ENCODE assay signal across 16 mouse cellular contexts in genomic region chr1:39029176-39029575, GRCm38 (mm10). TPM values are rescaled to one million over a fixed set of nuclear protein-coding genes. Genes with fewer than 3 reads are reported as not detected.
DNase-seq lines count a peak whose midpoint lies in the region; ATAC-seq and TF ChIP-seq lines count a peak whose summit lies in the region.
"Had no signal": no experiment of that assay in that cellular context is flagged by ENCODE, and none has a peak within 500 bp of the region (broad histone marks: within the 10 kb centered on the region; RNA-seq: fewer than 3 reads in every experiment).

No protein-coding gene starts in this region.

- H3K27me3 ChIP-seq in intestine, embryonic 15.5 days (replicated peaks): 0 out of 2 replicates have a peak, but pooled peaks cover 3% of the 10 kb centered on the region
- H3K27me3 ChIP-seq in intestine, postnatal 0 days (replicated peaks; ENCODE audit: control insufficient read depth, insufficient read depth, low read length): no peaks in the 10 kb centered on the region
- H3K27me3 ChIP-seq: embryonic facial prominence, embryonic 12.5 days; stomach, embryonic 15.5 days had no signal

- no peak for TF ChIP-seq CTCF in intestine, postnatal 0 days (IDR thresholded peaks at IDR 0.05; ENCODE audit: low read depth)

- peak; percentile 63 for ATAC-seq in frontal cortex, adult (ENCODE audit: low TSS enrichment)
- peak; percentile 28; the same call in 1 of the 2 replicates for ATAC-seq in intestine, embryonic 15.5 days
- no peak for ATAC-seq in intestine, postnatal 0 days
- ATAC-seq: hindbrain, embryonic 16.5 days had no signal

- WGBS in intestine, embryonic 15.5 days: 72% methylated on average over 7 of the region's 7 CpGs
- 54% methylated on average over 7 of the region's 7 CpGs for WGBS in intestine, postnatal 0 days

- no peak overlapping the region for H3K9ac ChIP-seq in intestine, embryonic 15.5 days
- H3K9ac ChIP-seq in intestine, postnatal 0 days (ENCODE audit: low read depth, low read length): no peak overlapping the region
- H3K9ac ChIP-seq: embryonic facial prominence, embryonic 12.5 days; stomach, embryonic 15.5 days had no signal

- no peaks in the 10 kb centered on the region for H3K4me1 ChIP-seq in intestine, embryonic 15.5 days (replicated peaks)
- H3K4me1 ChIP-seq in intestine, postnatal 0 days (replicated peaks; ENCODE audit: control insufficient read depth, insufficient read depth, low read length): peaks cover 3% of the 10 kb centered on the region; the same call in 1 of the 2 replicates

- no peak overlapping the region for H3K4me3 ChIP-seq in intestine, embryonic 15.5 days (replicated peaks)
- H3K4me3 ChIP-seq in intestine, postnatal 0 days (ENCODE audit: low read depth, low read length): no peak overlapping the region

- no peak for DNase-seq in frontal cortex, postnatal 10 days (ENCODE audit: low spot score in 2 of 2)
- DNase-seq in lung, postnatal 36 days: peak; percentile 3
- no peak for DNase-seq in lung, postnatal 10 days
- DNase-seq in brain, adult 2 months (ENCODE audit: low read depth, low spot score): peak; percentile 63
- no peak for DNase-seq in adrenal gland, adult 8-10 months
- DNase-seq: B cell, adult 2 months; cerebellum, adult 18-20 months; left cerebral cortex, postnatal 4 days; lung, postnatal 4 days; spleen, adult 18-20 months had no signal

- H3K4me2 ChIP-seq in intestine, embryonic 15.5 days (replicated peaks): no peak overlapping the region
- H3K4me2 ChIP-seq in intestine, postnatal 0 days (replicated peaks; ENCODE audit: low read depth): no peak overlapping the region

- H3K36me3 ChIP-seq in intestine, embryonic 15.5 days: no peaks in the 10 kb centered on the region
- no peaks in the 10 kb centered on the region for H3K36me3 ChIP-seq in intestine, postnatal 0 days (ENCODE audit: control insufficient read depth, insufficient read depth)
- H3K36me3 ChIP-seq: embryonic facial prominence, embryonic 12.5 days; stomach, embryonic 15.5 days had no signal

- no peak overlapping the region for H3K27ac ChIP-seq in intestine, embryonic 15.5 days
- no peak overlapping the region for H3K27ac ChIP-seq in intestine, postnatal 0 days (ENCODE audit: low read depth, low read length)
- H3K27ac ChIP-seq: embryonic facial prominence, embryonic 12.5 days; stomach, embryonic 15.5 days had no signal

- H3K9me3 ChIP-seq in intestine, embryonic 15.5 days: no peaks in the 10 kb centered on the region
- H3K9me3 ChIP-seq in intestine, postnatal 0 days (ENCODE audit: control insufficient read depth): no peaks in the 10 kb centered on the region
- H3K9me3 ChIP-seq: embryonic facial prominence, embryonic 12.5 days; stomach, embryonic 15.5 days had no signal

RNA-seq across cellular contexts. Expression of gene Pdcl3, which starts 43.8 kb away (rescaled TPM):
- 160 and 175 TPM in 2 replicates for polyA plus RNA-seq in intestine, embryonic 15.5 days (2015; fragmentation: Nextera tagmentation; extraction: Ambion mirVana)
- 125 and 126 TPM in 2 replicates for polyA plus RNA-seq in intestine, postnatal 0 days (2015; fragmentation: Nextera tagmentation; extraction: Ambion mirVana)
- 10 to 100 TPM; 68.9 to 89.3 (median 74.3) TPM for total RNA-seq in adrenal gland, adult 8-10 months (2022)

Comparison
In these comparisons a context has a peak if more than half of its experiments do, and no peak if none do; other contexts are left out.
1. DNase-seq: peak in lung, postnatal 36 days (single experiment) and brain, adult 2 months (single experiment); none in frontal cortex, postnatal 10 days (0 of 2), lung, postnatal 10 days (single experiment) and adrenal gland, adult 8-10 months (single experiment).